Mouse (Mus musculus): ENCODE measurements around the gene Mxra7. TPM values are rescaled to one million over a fixed set of nuclear protein-coding genes. Genes with fewer than 3 reads are reported as not detected.
"Not testable (repeated sequence)": the region's sequence is repeated elsewhere in the genome, so short reads cannot be mapped to it uniquely, and the experiment has no call there.

The Mxra7 gene
- polyA plus RNA-seq, 1 experiment from 2014 or later = 45.2 TPM

DNA sequence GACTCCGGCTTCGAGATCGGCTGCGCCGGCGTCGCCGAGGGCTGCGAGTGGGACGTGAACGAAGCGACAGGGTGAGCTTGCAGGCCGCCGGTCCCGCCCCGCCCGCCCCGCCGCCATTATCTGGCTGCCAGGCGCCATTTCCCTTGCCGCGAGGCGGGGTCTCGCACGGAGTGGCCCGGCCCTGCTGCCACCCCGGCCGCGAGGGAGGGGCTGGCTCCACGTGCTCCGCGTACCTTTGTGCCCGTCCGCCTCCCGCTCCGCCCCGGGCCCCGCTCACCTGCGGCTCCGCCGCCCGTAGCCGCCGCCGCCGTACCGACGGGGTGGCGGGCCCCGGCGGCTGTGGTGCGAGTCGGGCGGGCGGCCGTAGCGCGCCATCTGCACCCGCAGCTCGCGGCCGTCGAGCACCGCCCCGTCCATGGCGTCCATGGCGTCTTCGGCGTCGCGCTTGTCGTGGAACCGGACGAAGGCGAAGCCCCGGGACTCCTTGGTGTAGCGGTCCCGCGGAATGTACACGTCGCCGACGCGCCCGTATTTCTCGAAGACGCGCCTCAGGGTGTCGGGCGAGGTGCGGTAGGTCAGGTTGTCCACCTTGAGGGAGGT lies 24.5 kb upstream of the Mxra7 start, which contains the start of gene Mfsd11:
Mfsd11 (plus strand) TSS at position 150 of the 600 bp plus-strand sequence.
- ATAC-seq (ENCODE audit: low FRiP score, low read depth) = peak; percentile 41
- no peaks in the 10 kb centered on the region for H3K27me3 ChIP-seq
- H3K4me1 ChIP-seq = peaks cover 22% of the 10 kb centered on the region
- H3K9ac ChIP-seq (replicated peaks) = peak within 1 kb of the TSS; percentile 99
- H3K36me3 ChIP-seq = peaks cover 34% of the 10 kb centered on the region
- no peaks in the 10 kb centered on the region for H3K9me3 ChIP-seq
- peak within 1 kb of the TSS; percentile 96 for H3K27ac ChIP-seq (replicated peaks)
- WGBS = under 1% methylated on average over 75 of the region's 91 CpGs
- H3K4me2 ChIP-seq (replicated peaks) = peak within 1 kb of the TSS; percentile 84
- peak within 1 kb of the TSS; percentile 92 for H3K4me3 ChIP-seq

GRCm38 (mm10) chr11:116851576-116852290 lies 23.9 kb upstream of the Mxra7 start:
- H3K4me3 ChIP-seq = peak overlapping the region; percentile 92
- peaks cover 22% of the 10 kb centered on the region for H3K4me1 ChIP-seq
- WGBS = under 1% methylated on average over 26 of the region's 29 CpGs
- H3K4me2 ChIP-seq (replicated peaks) = peak overlapping the region; percentile 84
- H3K9me3 ChIP-seq = no peaks in the 10 kb centered on the region
- no peaks in the 10 kb centered on the region for H3K27me3 ChIP-seq
- no peak for ATAC-seq (ENCODE audit: low FRiP score, low read depth)
- peaks cover 34% of the 10 kb centered on the region for H3K36me3 ChIP-seq
- H3K27ac ChIP-seq (replicated peaks) = peak overlapping the region; percentile 96
- H3K9ac ChIP-seq (replicated peaks) = peak overlapping the region; percentile 99

DNA sequence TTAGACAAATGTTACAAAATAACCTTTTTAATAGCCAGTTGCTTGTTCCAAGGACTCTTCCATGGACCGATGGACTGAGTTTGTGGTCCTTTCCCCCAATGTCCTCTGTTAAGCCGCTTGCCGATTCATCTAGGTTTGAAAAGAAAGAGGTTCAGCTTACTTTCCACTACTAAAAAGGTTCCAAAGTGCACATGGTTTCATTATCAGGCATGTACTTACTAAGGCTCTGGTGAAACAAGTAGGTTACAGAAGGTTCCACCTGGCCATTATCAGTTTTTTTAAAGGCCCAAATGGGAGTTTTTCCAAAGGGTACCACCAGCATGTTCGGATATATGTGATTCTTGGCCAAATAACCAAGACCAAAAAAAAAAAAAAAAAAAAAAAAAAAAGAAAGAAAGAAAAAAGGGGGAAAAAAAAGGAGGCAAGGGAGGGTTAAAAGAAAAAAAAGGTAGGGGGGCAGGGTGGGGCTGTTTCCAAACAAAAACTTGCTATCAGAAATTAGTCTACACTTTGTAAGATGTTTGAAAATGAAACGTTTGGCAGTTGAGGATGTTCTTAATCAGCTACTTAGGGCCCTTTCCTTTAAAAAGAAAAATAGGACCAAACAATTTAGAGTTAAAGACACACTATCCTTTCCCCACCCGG lies 23.1 kb upstream of the Mxra7 start:
- no peak overlapping the region for H3K27ac ChIP-seq (replicated peaks)
- H3K36me3 ChIP-seq = peaks cover 33% of the 10 kb centered on the region
- no peaks in the 10 kb centered on the region for H3K9me3 ChIP-seq
- H3K27me3 ChIP-seq = no peaks in the 10 kb centered on the region
- peak overlapping the region; percentile 92 for H3K4me3 ChIP-seq
- H3K9ac ChIP-seq (replicated peaks) = peak overlapping the region; percentile 99
- peaks cover 30% of the 10 kb centered on the region for H3K4me1 ChIP-seq
- H3K4me2 ChIP-seq (replicated peaks) = peak overlapping the region; percentile 84
- 40% methylated on average over 6 of the region's 6 CpGs for WGBS
- ATAC-seq (ENCODE audit: low FRiP score, low read depth) = no peak

DNA sequence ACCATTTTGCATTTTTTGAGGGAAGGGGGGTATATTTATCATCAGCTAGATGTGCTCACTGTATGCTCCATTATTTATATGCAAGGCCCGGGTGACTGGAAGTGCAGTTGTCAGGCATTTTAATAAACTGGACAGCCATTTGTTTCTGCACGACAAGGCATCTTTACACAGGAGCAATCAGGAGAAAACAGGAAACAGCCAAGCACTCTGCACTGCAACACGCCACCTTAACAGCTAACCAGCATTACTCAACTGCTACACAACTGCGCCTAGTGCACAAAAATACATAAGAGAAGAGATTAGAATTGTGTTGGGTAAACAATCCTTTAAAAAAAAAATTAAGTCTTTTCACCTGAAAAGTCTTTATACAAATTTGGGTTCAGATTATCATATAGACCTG lies 22.2 kb upstream of the Mxra7 start:
- no peak for ATAC-seq (ENCODE audit: low FRiP score, low read depth)
- WGBS = 69% methylated on average over 4 of the region's 4 CpGs
- no peak overlapping the region for H3K27ac ChIP-seq (replicated peaks)
- H3K4me2 ChIP-seq (replicated peaks) = peak overlapping the region; percentile 84
- peaks cover 31% of the 10 kb centered on the region for H3K36me3 ChIP-seq
- no peaks in the 10 kb centered on the region for H3K27me3 ChIP-seq
- H3K4me1 ChIP-seq = peaks cover 30% of the 10 kb centered on the region
- 0 out of 2 replicates have a peak overlapping the region, but pooled peaks have one; percentile 24 for H3K9ac ChIP-seq (replicated peaks)
- peak overlapping the region; percentile 21; the same call in 1 of the 2 replicates for H3K4me3 ChIP-seq
- no peaks in the 10 kb centered on the region for H3K9me3 ChIP-seq

DNA sequence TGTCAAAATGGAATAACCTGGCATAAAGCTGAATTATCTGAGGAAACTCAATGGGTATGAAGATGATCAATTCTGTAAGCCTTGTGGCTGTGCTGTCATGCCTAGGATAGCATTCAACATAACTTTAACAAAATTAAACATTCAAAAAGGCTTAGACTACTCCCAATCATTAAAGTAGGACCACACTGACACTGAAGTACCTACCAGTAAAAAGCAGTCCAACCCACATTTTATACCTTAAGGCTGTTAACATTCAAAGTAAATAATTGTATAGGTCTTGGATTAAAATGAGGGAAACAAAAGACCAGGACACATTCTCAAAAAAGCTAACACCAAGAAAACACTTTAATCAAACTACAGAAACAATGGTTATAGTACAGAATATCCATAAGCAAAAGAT lies 21.7 kb upstream of the Mxra7 start:
- Histone ChIP-seq H3K9ac (replicated peaks) (no peak overlapping the region), H3K27me3 (no peaks in the 10 kb centered on the region), H3K36me3 (peaks cover 31% of the 10 kb centered on the region), H3K4me3 (no peak overlapping the region), H3K4me1 (peaks cover 26% of the 10 kb centered on the region), H3K9me3 (no peaks in the 10 kb centered on the region), H3K4me2 (replicated peaks) (no peak overlapping the region), H3K27ac (replicated peaks) (no peak overlapping the region)
- no peak for ATAC-seq (ENCODE audit: low FRiP score, low read depth)

DNA sequence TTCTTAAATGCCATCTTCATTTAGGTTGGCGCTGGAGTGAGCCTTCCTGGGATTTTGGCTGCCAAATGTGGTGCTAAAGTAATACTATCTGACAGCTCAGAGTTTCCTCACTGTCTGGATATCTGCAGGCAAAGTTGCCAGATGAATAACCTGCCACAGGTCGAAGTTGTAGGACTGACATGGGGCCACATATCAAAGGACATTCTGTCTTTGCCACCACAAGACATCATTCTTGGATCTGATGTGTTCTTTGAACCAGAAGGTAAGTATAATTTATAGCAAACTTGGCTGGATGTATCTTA lies 21.0 kb upstream of the Mxra7 start:
- H3K4me2 ChIP-seq (replicated peaks); H3K9ac ChIP-seq (replicated peaks); H3K27me3 ChIP-seq; H3K4me3 ChIP-seq; H3K9me3 ChIP-seq; H3K27ac ChIP-seq (replicated peaks); ATAC-seq (ENCODE audit: low FRiP score, low read depth): not testable (repeated sequence)
- Histone ChIP-seq H3K36me3 (peaks cover 31% of the 10 kb centered on the region), H3K4me1 (peaks cover 27% of the 10 kb centered on the region)
- 79% methylated on average over 2 of the region's 2 CpGs for WGBS

- Histone ChIP-seq H3K4me1 (peaks cover 28% of the 10 kb centered on the region), H3K27me3 (no peaks in the 10 kb centered on the region), H3K9me3 (no peaks in the 10 kb centered on the region), H3K9ac (replicated peaks) (no peak overlapping the region), H3K36me3 (peaks cover 31% of the 10 kb centered on the region), H3K4me2 (replicated peaks) (no peak overlapping the region), H3K27ac (replicated peaks) (no peak overlapping the region), H3K4me3 (no peak overlapping the region)
- 87% methylated on average over 5 of the region's 5 CpGs for WGBS
- ATAC-seq (ENCODE audit: low FRiP score, low read depth) = no peak
Observed at GRCm38 (mm10) chr11:116848086-116848876, 20.4 kb upstream of the Mxra7 start.

DNA sequence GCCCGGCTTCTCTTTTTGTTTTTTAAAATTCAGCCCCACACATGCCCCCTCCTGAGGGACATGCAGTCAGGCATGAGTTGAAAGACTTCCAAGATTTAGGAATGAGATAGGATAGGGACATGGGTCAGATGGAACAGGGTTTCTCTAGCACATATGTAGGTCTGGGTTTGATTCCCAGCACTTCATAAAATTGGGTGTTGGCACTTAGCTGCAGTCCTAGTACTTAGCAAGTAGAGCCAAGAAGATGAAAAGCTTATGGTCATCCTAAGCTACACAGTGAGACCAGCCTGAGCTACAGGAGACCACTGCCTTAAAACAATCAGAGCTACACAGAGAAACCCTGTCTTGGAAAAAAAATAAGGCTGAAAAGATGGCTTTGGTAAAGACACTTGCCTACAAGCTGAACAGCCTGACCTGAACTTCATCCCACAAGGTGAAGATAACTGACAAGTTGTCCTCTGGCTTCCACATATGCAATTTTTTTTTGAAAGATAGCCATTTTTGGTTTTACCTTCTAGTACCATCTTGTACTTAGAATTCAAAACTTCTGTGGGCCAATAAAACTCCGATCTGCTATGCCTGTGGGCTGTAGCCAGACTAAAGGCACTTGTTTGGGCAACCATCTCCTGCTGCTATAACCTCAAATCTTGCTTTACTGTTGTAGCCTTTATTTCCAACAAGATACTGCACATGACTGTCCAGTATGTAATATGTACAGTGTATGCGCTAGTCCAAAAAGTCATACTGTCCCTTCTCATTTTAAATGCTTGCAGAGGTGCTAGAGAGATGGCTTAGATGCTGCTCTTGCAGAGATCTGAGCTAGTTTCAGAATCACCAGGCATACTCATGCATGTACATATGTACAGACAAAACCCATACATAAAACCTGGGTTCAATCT lies 19.6 kb upstream of the Mxra7 start:
- Histone ChIP-seq H3K27me3 (no peaks in the 10 kb centered on the region), H3K4me3 (no peak overlapping the region), H3K36me3 (peaks cover 31% of the 10 kb centered on the region), H3K4me2 (replicated peaks) (no peak overlapping the region), H3K9me3 (no peaks in the 10 kb centered on the region), H3K9ac (replicated peaks) (no peak overlapping the region), H3K27ac (replicated peaks) (no peak overlapping the region), H3K4me1 (peaks cover 28% of the 10 kb centered on the region)
- 92% methylated on average over 3 of the region's 3 CpGs for WGBS
- no peak for ATAC-seq (ENCODE audit: low FRiP score, low read depth)

DNA sequence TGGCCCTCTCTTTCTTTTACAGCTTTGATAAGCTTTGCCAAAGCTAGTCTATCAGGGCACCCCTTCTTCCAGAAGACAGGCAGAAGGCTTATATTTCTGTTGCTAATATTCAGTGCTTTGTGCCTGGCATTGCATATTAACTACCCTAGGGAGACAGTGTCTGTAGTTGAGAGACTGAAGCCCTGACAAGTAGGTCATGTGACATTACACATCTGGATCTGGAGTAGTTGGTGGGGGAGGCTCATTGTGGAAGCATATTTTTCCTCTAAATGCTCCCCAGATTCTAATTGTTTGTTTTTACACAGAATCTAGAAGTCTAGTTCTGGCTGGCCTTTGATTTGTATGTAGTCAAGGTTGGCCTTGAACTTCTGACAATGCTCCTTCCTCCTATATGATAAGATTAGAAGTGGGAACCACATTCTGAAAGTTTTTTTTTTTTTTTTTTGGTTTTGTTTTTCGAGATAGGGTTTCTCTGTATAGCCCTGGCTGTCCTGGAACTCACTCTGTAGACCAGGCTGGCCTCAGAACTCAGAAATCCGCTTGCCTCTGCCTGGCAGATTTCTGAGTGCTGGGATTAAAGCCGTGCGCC lies 18.8 kb upstream of the Mxra7 start:
- H3K27me3 ChIP-seq = no peaks in the 10 kb centered on the region
- no peak for ATAC-seq (ENCODE audit: low FRiP score, low read depth)
- no peaks in the 10 kb centered on the region for H3K9me3 ChIP-seq
- no peak overlapping the region for H3K9ac ChIP-seq (replicated peaks)
- peaks cover 33% of the 10 kb centered on the region for H3K4me1 ChIP-seq
- H3K4me2 ChIP-seq (replicated peaks) = no peak overlapping the region
- H3K4me3 ChIP-seq = no peak overlapping the region
- H3K36me3 ChIP-seq = peaks cover 31% of the 10 kb centered on the region
- 79% methylated on average over 4 of the region's 4 CpGs for whole genome bisulfite sequencing
- 0 out of 2 replicates have a peak overlapping the region, but pooled peaks have one; percentile 6 for H3K27ac ChIP-seq (replicated peaks)

- WGBS = 1% methylated on average over 65 of the region's 72 CpGs
- no peaks in the 10 kb centered on the region for H3K9me3 ChIP-seq
- no peaks in the 10 kb centered on the region for H3K27me3 ChIP-seq
- H3K4me1 ChIP-seq = peaks cover 45% of the 10 kb centered on the region
- peak within 1 kb of the TSS; percentile 79 for H3K4me3 ChIP-seq
- peak within 1 kb of the TSS; percentile 97 for H3K27ac ChIP-seq (replicated peaks)
- H3K36me3 ChIP-seq = peaks cover 36% of the 10 kb centered on the region
- H3K9ac ChIP-seq (replicated peaks) = peak within 1 kb of the TSS; percentile 80
- peak within 1 kb of the TSS; percentile 81 for H3K4me2 ChIP-seq (replicated peaks)
- peak; percentile 95 for ATAC-seq (ENCODE audit: low FRiP score, low read depth)
Observed at GRCm38 (mm10) chr11:116843261-116844233, 15.7 kb upstream of the Mxra7 start, which contains the start of the genes Mettl23 and Jmjd6. Mettl23 (plus strand) TSS chr11:116843278. Jmjd6 (minus strand) TSS chr11:116843449.

Measured in midbrain, embryonic 12.5 days (tissue).